Mouse (Mus musculus): ENCODE measurements around the gene Efcab5.

DNA sequence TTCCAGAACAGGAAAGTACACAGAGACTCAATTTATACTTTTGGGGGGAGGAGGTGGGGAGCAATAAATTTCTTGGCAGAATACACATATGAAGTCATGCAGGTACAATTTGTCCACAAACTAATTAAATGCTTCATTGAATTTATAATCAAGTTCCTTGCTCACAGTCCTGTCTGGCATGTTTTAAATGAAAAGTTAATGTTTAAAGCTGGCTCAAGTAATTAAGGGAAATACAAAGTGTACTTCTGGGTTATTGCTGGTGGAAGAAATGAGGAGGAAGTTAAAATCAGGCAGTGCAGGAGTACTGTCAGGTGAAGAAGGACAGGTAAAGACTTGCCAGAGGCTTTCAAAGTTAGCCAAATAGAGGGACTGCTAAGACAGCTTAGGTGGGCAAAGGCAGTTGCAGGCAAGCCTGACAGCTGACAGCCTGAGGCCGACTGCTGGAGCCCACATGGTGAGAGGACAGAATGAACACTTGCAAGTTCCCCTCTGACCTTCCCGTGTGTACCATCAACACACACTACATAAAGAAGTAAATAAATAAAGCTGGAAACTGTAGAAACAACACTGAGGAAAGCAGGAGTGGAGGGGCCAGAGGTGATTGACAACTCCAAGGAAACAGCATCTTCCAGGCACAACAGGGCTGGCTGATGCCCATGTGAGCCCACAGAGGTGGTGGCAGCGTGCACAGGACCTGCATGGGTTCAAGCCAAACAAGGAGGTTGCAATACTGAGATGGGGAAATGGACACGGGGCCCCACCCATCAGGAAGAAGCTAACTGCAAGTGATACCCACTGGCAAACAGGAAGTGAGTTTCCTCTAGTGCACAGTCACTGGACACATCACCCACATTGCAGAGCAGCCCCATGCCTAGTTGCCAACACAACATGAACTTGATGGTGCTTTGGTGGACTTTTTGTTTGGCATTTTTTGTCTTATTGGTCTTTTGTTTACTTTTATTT is 7.7 kb upstream of the Efcab5 start:
- TF ChIP-seq CTCF (IDR thresholded peaks at IDR 0.05; ENCODE audit: low read depth, low read length) (no peak), POLR2A (IDR thresholded peaks at IDR 0.05; ENCODE audit: borderline replicate concordance, low read depth, low read length) (no peak)
